Mouse (Mus musculus) stomach, postnatal 0 days (tissue): ENCODE results near the gene Zmpste24.
A peak's percentile ranks its signal among the peaks of the same experiment; 100 is the strongest.

Experiments
- CTCF ChIP-seq: IDR thresholded peaks from 2 replicates; pipeline ENCODE4 v1.5.1; 2016; ENCODE audit warnings: antibody characterized with exemption, low read depth, mild to moderate bottlenecking, moderate library complexity
- EP300 ChIP-seq: optimal IDR thresholded peaks from 2 replicates; pipeline ENCODE3; 2016; ENCODE audit warnings: antibody characterized with exemption

- TF ChIP-seq EP300 (no peak), CTCF (peak; percentile 45)
These were observed 68.4 kb downstream of the Zmpste24 start for GRCm38 (mm10) chr4:121029632-121030031.
